Comparison of ENCODE assay signal across 14 mouse cellular contexts in the genomic region with DNA sequence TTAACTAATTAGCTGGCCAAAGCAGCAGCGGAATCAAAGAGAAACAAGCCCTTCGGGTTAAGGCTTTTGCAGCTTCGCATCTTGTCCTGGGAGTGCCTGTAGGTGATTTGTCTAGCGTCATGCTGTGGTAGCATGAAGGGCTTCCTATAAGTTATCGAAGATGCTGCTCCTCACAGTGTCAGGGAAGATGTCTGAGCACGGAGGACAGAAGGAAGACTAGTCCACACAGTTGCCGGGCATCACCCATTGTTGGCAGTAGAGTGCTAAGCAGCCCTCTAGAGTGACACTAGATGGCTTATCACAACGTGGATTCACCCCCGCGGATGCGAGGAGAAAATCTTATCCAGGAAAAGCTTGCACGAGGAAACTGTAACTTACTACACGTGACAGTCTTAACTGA. TPM values are rescaled to one million over a fixed set of nuclear protein-coding genes. Genes with fewer than 3 reads are reported as not detected.
A peak's percentile ranks its signal among the peaks of the same experiment; 100 is the strongest.
DNase-seq lines count a peak whose midpoint lies in the region; ATAC-seq lines count a peak whose summit lies in the region.
"Had no signal": no experiment of that assay in that cellular context is flagged by ENCODE, and none has a peak within 500 bp of the region (broad histone marks: within the 10 kb centered on the region; RNA-seq: fewer than 3 reads in every experiment).

No protein-coding gene starts in this region.

- H3K4me3 ChIP-seq in kidney, embryonic 14.5 days (ENCODE audit: low read length): no peak overlapping the region
- no peak overlapping the region for H3K4me3 ChIP-seq in embryonic facial prominence, embryonic 15.5 days (replicated peaks)
- peak overlapping the region; percentile 21 for H3K4me3 ChIP-seq in macrophage (ENCODE audit: inconsistent target)
- H3K4me3 ChIP-seq: hindbrain, embryonic 12.5 days; neural tube, embryonic 12.5 days had no signal

- H3K9me3 ChIP-seq in kidney, embryonic 14.5 days (ENCODE audit: control insufficient read depth, low read length): no peaks in the 10 kb centered on the region
- no peaks in the 10 kb centered on the region for H3K9me3 ChIP-seq in embryonic facial prominence, embryonic 15.5 days (replicated peaks)
- H3K9me3 ChIP-seq: hindbrain, embryonic 12.5 days; neural tube, embryonic 12.5 days had no signal

- intact Hi-C loops in left cerebral cortex, postnatal 10 days (cut with DNase I): no loop called here

- no peaks in the 10 kb centered on the region for H3K27me3 ChIP-seq in kidney, embryonic 14.5 days (ENCODE audit: control insufficient read depth, insufficient read depth, low read length)
- no peaks in the 10 kb centered on the region for H3K27me3 ChIP-seq in embryonic facial prominence, embryonic 15.5 days
- H3K27me3 ChIP-seq: hindbrain, embryonic 12.5 days; neural tube, embryonic 12.5 days had no signal

- 68% methylated on average over 13 of the region's 13 CpGs for WGBS in kidney, embryonic 14.5 days
- WGBS in embryonic facial prominence, embryonic 15.5 days: 72% methylated on average over 13 of the region's 13 CpGs
- 13% methylated on average over 13 of the region's 13 CpGs for WGBS in macrophage (ENCODE audit: missing documents)

- no peaks in the 10 kb centered on the region for H3K79me2 ChIP-seq in macrophage (ENCODE audit: inconsistent target)

- peak overlapping the region; percentile 22; the same call in 1 of the 2 replicates for H3K4me2 ChIP-seq in kidney, embryonic 14.5 days (replicated peaks; ENCODE audit: low read depth, low read length)
- H3K4me2 ChIP-seq in embryonic facial prominence, embryonic 15.5 days (replicated peaks): 0 out of 2 replicates have a peak overlapping the region, but pooled peaks have one; percentile 30
- H3K4me2 ChIP-seq: hindbrain, embryonic 12.5 days; neural tube, embryonic 12.5 days had no signal

- no peak overlapping the region for H3K27ac ChIP-seq in kidney, embryonic 14.5 days (ENCODE audit: low read depth, low read length)
- H3K27ac ChIP-seq in embryonic facial prominence, embryonic 15.5 days (replicated peaks): no peak overlapping the region
- H3K27ac ChIP-seq in macrophage: no peak overlapping the region
- H3K27ac ChIP-seq: hindbrain, embryonic 12.5 days; neural tube, embryonic 12.5 days had no signal

- no peak overlapping the region for H3K9ac ChIP-seq in kidney, embryonic 14.5 days (ENCODE audit: low read depth, low read length)
- no peak overlapping the region for H3K9ac ChIP-seq in embryonic facial prominence, embryonic 15.5 days
- H3K9ac ChIP-seq: hindbrain, embryonic 12.5 days; neural tube, embryonic 12.5 days had no signal

- H3K36me3 ChIP-seq in kidney, embryonic 14.5 days (ENCODE audit: control insufficient read depth, insufficient read depth, low read length): no peaks in the 10 kb centered on the region
- H3K36me3 ChIP-seq in embryonic facial prominence, embryonic 15.5 days: no peaks in the 10 kb centered on the region
- H3K36me3 ChIP-seq in macrophage (ENCODE audit: inconsistent target): no peaks in the 10 kb centered on the region
- H3K36me3 ChIP-seq: hindbrain, embryonic 12.5 days; neural tube, embryonic 12.5 days had no signal

- DNase-seq in kidney, adult 11 months: no peak
- no peak for DNase-seq in left cerebral cortex, postnatal 10 days (ENCODE audit: extremely low spot score in 1 of 2, low spot score in 2 of 2)
- no peak for DNase-seq in layer of hippocampus, adult 18-20 months (ENCODE audit: low spot score in 2 of 2)
- no peak for DNase-seq in embryo, embryonic 10 days (ENCODE audit: low spot score)
- DNase-seq: cerebellum, postnatal 10 days; lung, postnatal 14 days had no signal

- no peaks in the 10 kb centered on the region for H3K4me1 ChIP-seq in kidney, embryonic 14.5 days (ENCODE audit: control insufficient read depth, insufficient read depth, low read length)
- H3K4me1 ChIP-seq in embryonic facial prominence, embryonic 15.5 days: no peaks in the 10 kb centered on the region
- H3K4me1 ChIP-seq: hindbrain, embryonic 12.5 days; neural tube, embryonic 12.5 days had no signal

- ATAC-seq in kidney, embryonic 14.5 days (ENCODE audit: low FRiP score, low TSS enrichment): no peak
- peak; percentile 17 for ATAC-seq in CD4-positive, CD25-positive, alpha-beta regulatory T cell, adult 4 months
- no peak for ATAC-seq in embryonic facial prominence, embryonic 15.5 days (ENCODE audit: insufficient number of reproducible peaks, low FRiP score, low TSS enrichment, low read depth)

RNA-seq across cellular contexts. Expression of a gene that starts 4.4 kb away (rescaled TPM):
- polyA plus RNA-seq in kidney, embryonic 14.5 days (2014; fragmentation: Nextera tagmentation; extraction: Ambion mirVana): 0.23 TPM in 1 of 2 replicates, not detected in the other
- not detected for polyA plus RNA-seq in CD4-positive, CD25-positive, alpha-beta regulatory T cell, adult 4 months (2017; shearing (Covaris generic))
- polyA plus RNA-seq in embryonic facial prominence, embryonic 15.5 days (2015; fragmentation: Nextera tagmentation; extraction: Ambion mirVana): 0.45 TPM in 1 of 2 replicates, not detected in the other
- not detected for total RNA-seq in macrophage (2018; cell fraction: chromatin; rRNA removed)
- total RNA-seq in macrophage (2018; cell fraction: cytosol; rRNA removed): not detected
- total RNA-seq in macrophage (2018; cell fraction: nucleus; rRNA removed): under 1 TPM in 3 of 26 experiments, not detected in 23; 0.58 to 0.90 (median 0.82) TPM
- polyA plus RNA-seq in macrophage (2018): not detected in 3 replicates
- total RNA-seq in left cerebral cortex, postnatal 10 days (2021): 1 to 10 TPM; 1.3 to 1.9 TPM
- not detected for total RNA-seq in layer of hippocampus, adult 18-20 months (2021)
- total RNA-seq: ES-E14; layer of hippocampus, postnatal 25 days had no signal
- polyA plus RNA-seq: hindbrain, embryonic 12.5 days; neural tube, embryonic 12.5 days had no signal

RNA-seq across cellular contexts. Expression of a gene that starts 48.9 kb away (rescaled TPM):
- 7.3 and 7.9 TPM in 2 replicates for polyA plus RNA-seq in kidney, embryonic 14.5 days (2014; fragmentation: Nextera tagmentation; extraction: Ambion mirVana)
- polyA plus RNA-seq in CD4-positive, CD25-positive, alpha-beta regulatory T cell, adult 4 months (2017; shearing (Covaris generic)): 1 to 10 TPM; 4.3 to 5.2 TPM
- 3.8 and 4.0 TPM in 2 replicates for polyA plus RNA-seq in embryonic facial prominence, embryonic 15.5 days (2015; fragmentation: Nextera tagmentation; extraction: Ambion mirVana)
- total RNA-seq in macrophage (2018; cell fraction: chromatin; rRNA removed): 10 to 100 TPM; 10.0 to 38.2 (median 23.9) TPM
- 100 to 1,000 TPM in 13 of 26 experiments, 10 to 100 TPM in 13; 75.9 to 162 (median 108) TPM for total RNA-seq in macrophage (2018; cell fraction: cytosol; rRNA removed)
- 100 to 1,000 TPM in 1 of 26 experiments, 10 to 100 TPM in 25; 34.5 to 104 (median 61.7) TPM for total RNA-seq in macrophage (2018; cell fraction: nucleus; rRNA removed)
- polyA plus RNA-seq in macrophage (2018): 85.0 to 228 TPM (median 171 TPM) in 3 replicates
- 10 to 100 TPM; 27.6 to 29.4 TPM for total RNA-seq in left cerebral cortex, postnatal 10 days (2021)
- 10 to 100 TPM; 53.9 to 61.3 TPM for total RNA-seq in layer of hippocampus, adult 18-20 months (2021)
